Comparison of ENCODE assay signal across 10 mouse cellular contexts in genomic region chr1:89421401-89421800, GRCm38 (mm10). TPM values are rescaled to one million over a fixed set of nuclear protein-coding genes. Genes with fewer than 3 reads are reported as not detected.
A peak's percentile ranks its signal among the peaks of the same experiment; 100 is the strongest.
DNase-seq lines count a peak whose midpoint lies in the region; ATAC-seq and TF ChIP-seq lines count a peak whose summit lies in the region.
"Had no signal": no experiment of that assay in that cellular context is flagged by ENCODE, and none has a peak within 500 bp of the region (broad histone marks: within the 10 kb centered on the region; RNA-seq: fewer than 3 reads in every experiment).

No protein-coding gene starts in this region.

- intact Hi-C loops in gastrocnemius, postnatal 36 days (cut with DNase I) = no loop called here
- intact Hi-C loops in gastrocnemius, postnatal 14 days (cut with DNase I; ENCODE audit: low total_unique reads) = no loop called here

- H3K27me3 ChIP-seq in intestine, postnatal 0 days (replicated peaks; ENCODE audit: control insufficient read depth, insufficient read depth, low read length) = no peaks in the 10 kb centered on the region
- H3K27me3 ChIP-seq: embryonic facial prominence, embryonic 15.5 days had no signal

- no peak for ATAC-seq in intestine, postnatal 0 days

- H3K27ac ChIP-seq in intestine, postnatal 0 days (ENCODE audit: low read depth, low read length) = no peak overlapping the region
- H3K27ac ChIP-seq: embryonic facial prominence, embryonic 15.5 days; macrophage had no signal

- TF ChIP-seq CTCF in intestine, postnatal 0 days (IDR thresholded peaks at IDR 0.05; ENCODE audit: low read depth) = no peak

- H3K9me3 ChIP-seq in intestine, postnatal 0 days (ENCODE audit: control insufficient read depth) = no peaks in the 10 kb centered on the region
- H3K9me3 ChIP-seq: embryonic facial prominence, embryonic 15.5 days had no signal

- H3K4me2 ChIP-seq in intestine, postnatal 0 days (replicated peaks; ENCODE audit: low read depth) = no peak overlapping the region
- H3K4me2 ChIP-seq: embryonic facial prominence, embryonic 15.5 days had no signal

- H3K4me1 ChIP-seq in intestine, postnatal 0 days (replicated peaks; ENCODE audit: control insufficient read depth, insufficient read depth, low read length) = no peaks in the 10 kb centered on the region
- H3K4me1 ChIP-seq: embryonic facial prominence, embryonic 15.5 days had no signal

- no peaks in the 10 kb centered on the region for H3K36me3 ChIP-seq in intestine, postnatal 0 days (ENCODE audit: control insufficient read depth, insufficient read depth)
- H3K36me3 ChIP-seq: embryonic facial prominence, embryonic 15.5 days had no signal

- WGBS in intestine, postnatal 0 days = 65% methylated on average over 4 of the region's 4 CpGs

- DNase-seq in gastrocnemius, adult 18-20 months (ENCODE audit: low spot score) = peak; percentile 38
- no peak for DNase-seq in gastrocnemius, postnatal 36 days
- peak; percentile 36 to 47 for DNase-seq in right cerebral cortex, postnatal 10 days (ENCODE audit: low spot score in 2 of 2)
- no peak for DNase-seq in right cerebral cortex, postnatal 36 days (ENCODE audit: low spot score in 2 of 2)
- peak; percentile 38 for DNase-seq in gastrocnemius, postnatal 14 days
- DNase-seq in ovary, postnatal 14 days (ENCODE audit: low spot score) = peak; percentile 21
- no peak for DNase-seq in spleen, postnatal 4 days (ENCODE audit: low spot score in 2 of 2)

- no peak overlapping the region for H3K9ac ChIP-seq in intestine, postnatal 0 days (ENCODE audit: low read depth, low read length)
- H3K9ac ChIP-seq: embryonic facial prominence, embryonic 15.5 days had no signal

- H3K4me3 ChIP-seq in intestine, postnatal 0 days (ENCODE audit: low read depth, low read length) = no peak overlapping the region
- H3K4me3 ChIP-seq: embryonic facial prominence, embryonic 15.5 days had no signal

RNA-seq across cellular contexts. Expression of gene Agap1, which starts 33.2 kb away (rescaled TPM):
- total RNA-seq in gastrocnemius, adult 18-20 months (2021) = 10 to 100 TPM; 18.9 to 20.6 TPM
- total RNA-seq in gastrocnemius, postnatal 36 days (2021) = 10 to 100 TPM; 16.5 to 26.3 TPM
- 10 to 100 TPM; 28.3 to 32.3 TPM for total RNA-seq in gastrocnemius, postnatal 14 days (2021)
- 6.1 and 7.0 TPM in 2 replicates for polyA plus RNA-seq in intestine, postnatal 0 days (2015; fragmentation: Nextera tagmentation; extraction: Ambion mirVana)

Comparison
In these comparisons a context has a peak if more than half of its experiments do, and no peak if none do; other contexts are left out.
1. DNase-seq: peak in gastrocnemius, adult 18-20 months (single experiment), right cerebral cortex, postnatal 10 days (2 of 2), gastrocnemius, postnatal 14 days (single experiment) and ovary, postnatal 14 days (single experiment); none in gastrocnemius, postnatal 36 days (0 of 2), right cerebral cortex, postnatal 36 days (0 of 2) and spleen, postnatal 4 days (0 of 2).